Mouse (Mus musculus) B cell, adult 2 months (primary cell): Measurements from ENCODE around the gene H2al1m.

Experiments used
- DNase-seq, 2 experiments: peaks; one replicate each; pipeline ENCODE4 v3.0.0; 2022

Gene H2al1m

DNA sequence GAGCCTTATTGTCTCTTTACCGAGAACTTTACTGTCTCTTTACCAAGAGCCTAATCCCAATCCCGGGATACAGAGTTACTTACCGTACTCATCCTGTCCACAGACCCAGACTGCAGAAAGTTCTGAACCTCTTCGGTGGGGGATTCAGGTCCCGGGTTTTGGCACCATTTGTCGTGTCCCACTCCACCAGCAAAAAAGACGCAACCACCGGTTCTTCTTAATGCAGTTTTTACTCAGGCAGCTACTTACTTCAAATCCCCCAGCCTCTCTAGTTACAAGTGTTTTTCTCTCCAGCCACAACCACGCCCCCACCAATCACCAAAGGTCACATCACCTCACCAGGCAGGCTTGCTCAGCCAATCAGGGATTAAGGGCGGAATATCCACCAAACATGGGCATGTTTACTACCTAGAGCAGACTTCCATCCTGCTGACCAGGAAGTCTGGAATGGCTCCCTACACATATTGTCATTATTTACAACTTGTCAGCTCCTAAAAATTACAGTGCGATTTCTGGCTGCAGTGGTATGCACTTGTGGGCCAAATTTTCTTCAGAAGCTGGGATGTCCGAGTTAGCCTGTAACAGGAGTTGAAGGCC, 48.9 kb downstream of the H2al1m start:
- DNase-seq, result peak in 1 of 2 experiments; percentile 0

DNA sequence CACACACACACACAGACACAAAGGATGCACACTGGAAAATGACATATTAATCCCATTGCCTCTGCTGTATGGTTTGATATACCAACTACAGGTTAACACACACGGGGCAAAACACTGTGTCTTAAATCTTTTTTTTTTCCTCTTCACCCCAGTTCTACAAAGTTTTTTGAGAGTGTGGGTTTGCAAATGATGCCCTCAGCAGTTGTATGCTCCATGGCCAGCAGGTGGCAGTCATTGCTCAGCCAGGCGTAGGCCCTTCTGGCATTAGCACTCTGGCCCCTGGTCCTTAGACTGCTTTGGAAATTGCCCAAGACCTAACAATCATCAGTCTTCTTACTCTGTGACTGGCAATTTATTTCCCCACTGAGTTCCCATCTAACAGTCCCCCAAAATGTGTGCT, 49.5 kb downstream of the H2al1m start:
- peak; percentile 58 to 83 for DNase-seq
